Mouse (Mus musculus): ENCODE measurements around the gene Akap7.

The Akap7 gene

GRCm38 (mm10) chr10:25296657-25297369 lies 10.9 kb downstream of the Akap7 start:
- peak; percentile 83 for DNase-seq

GRCm38 (mm10) chr10:25296286-25296656 lies 11.4 kb downstream of the Akap7 start:
- DNase-seq, result peak; percentile 26

- peak; percentile 9 for DNase-seq
These were observed 11.8 kb downstream of the Akap7 start for GRCm38 (mm10) chr10:25295836-25296235.

GRCm38 (mm10) chr10:25294999-25295398 lies 12.7 kb downstream of the Akap7 start:
- no peak for DNase-seq

- DNase-seq, result no peak
These were observed 13.9 kb downstream of the Akap7 start for GRCm38 (mm10) chr10:25293796-25294195.

GRCm38 (mm10) chr10:25291053-25291452 lies 16.6 kb downstream of the Akap7 start:
- no peak for DNase-seq

- no peak for DNase-seq
These were observed 22.4 kb downstream of the Akap7 start for GRCm38 (mm10) chr10:25285100-25285811.

- DNase-seq, result no peak
These were observed 23.1 kb downstream of the Akap7 start for GRCm38 (mm10) chr10:25284427-25285099.

GRCm38 (mm10) chr10:25283397-25283796 lies 24.3 kb downstream of the Akap7 start:
- no peak for DNase-seq

GRCm38 (mm10) chr10:25280141-25280540 lies 27.5 kb downstream of the Akap7 start:
- no peak for DNase-seq

GRCm38 (mm10) chr10:25279406-25279805 lies 28.3 kb downstream of the Akap7 start:
- no peak for DNase-seq

- DNase-seq, result no peak
These were observed 32.2 kb downstream of the Akap7 start for GRCm38 (mm10) chr10:25275492-25275891.

- no peak for DNase-seq
These were observed 32.9 kb downstream of the Akap7 start for GRCm38 (mm10) chr10:25274621-25275330.

- DNase-seq, result no peak
These were observed 33.9 kb downstream of the Akap7 start for GRCm38 (mm10) chr10:25273731-25274130.

- DNase-seq, result no peak
These were observed 35.9 kb downstream of the Akap7 start for GRCm38 (mm10) chr10:25271756-25272155.

- no peak for DNase-seq
These were observed 36.5 kb downstream of the Akap7 start for GRCm38 (mm10) chr10:25271207-25271606.

- DNase-seq, result no peak
These were observed 39.0 kb downstream of the Akap7 start for GRCm38 (mm10) chr10:25268476-25269351.

- no peak for DNase-seq
These were observed 46.5 kb downstream of the Akap7 start for GRCm38 (mm10) chr10:25261176-25261575.

- DNase-seq, result no peak
These were observed 46.9 kb downstream of the Akap7 start for GRCm38 (mm10) chr10:25260724-25261123.

- DNase-seq, result no peak
These were observed 49.5 kb downstream of the Akap7 start for GRCm38 (mm10) chr10:25258171-25258570.

- DNase-seq, result no peak
These were observed 50.2 kb downstream of the Akap7 start for GRCm38 (mm10) chr10:25257466-25257865.

GRCm38 (mm10) chr10:25253474-25253873 lies 54.2 kb downstream of the Akap7 start:
- DNase-seq, result no peak

All from cerebellum, adult 11-12 months (tissue).